Mouse (Mus musculus) stomach, postnatal 0 days (tissue): ENCODE data around the gene Arf3. TPM values are rescaled to one million over a fixed set of nuclear protein-coding genes. Genes with fewer than 3 reads are reported as not detected.

ENCODE experiments used
- ATAC-seq: fragments of 200-750 bp; cut with Nextera tagmentation; 2 replicates; pipeline ENCODE4 v1.8.0; 2017; ENCODE audit not compliant: low FRiP score, low TSS enrichment
- DNase-seq: peaks from one replicate; pipeline ENCODE4 v3.0.0-alpha.2; 2016; ENCODE audit warnings: low spot score
- H3K27ac ChIP-seq: fragments of 300-500 bp; sonication (generic); replicated peaks from 2 replicates; pipeline ENCODE4 v1.5.1; 2014; ENCODE audit warnings: mild to moderate bottlenecking, control low read depth
- H3K27me3 ChIP-seq: fragments of 300-500 bp; sonication (generic); 2 replicates; pipeline ENCODE4 v1.6.1; 2014; ENCODE audit warnings: low read length; ENCODE audit not compliant: control insufficient read depth, insufficient read depth
- H3K36me3 ChIP-seq: fragments of 300-500 bp; sonication (generic); 2 replicates; pipeline ENCODE4 v1.6.1; 2014; ENCODE audit warnings: low read length, mixed read lengths; ENCODE audit not compliant: control insufficient read depth, insufficient read depth
- H3K4me1 ChIP-seq: fragments of 300-500 bp; sonication (generic); replicated peaks from 2 replicates; pipeline ENCODE4 v1.6.1; 2014; ENCODE audit warnings: antibody characterized with exemption; ENCODE audit not compliant: control insufficient read depth, insufficient read depth
- H3K4me2 ChIP-seq: fragments of 300-500 bp; sonication (generic); replicated peaks from 2 replicates; pipeline ENCODE4 v1.6.1; 2014; ENCODE audit warnings: low read depth, mild to moderate bottlenecking, control low read depth, moderate library complexity
- H3K4me3 ChIP-seq: fragments of 300-500 bp; sonication (generic); 2 replicates; pipeline ENCODE4 v1.5.1; 2014; ENCODE audit warnings: low read depth, low read length, control low read depth
- H3K9ac ChIP-seq: fragments of 300-500 bp; sonication (generic); 2 replicates; pipeline ENCODE4 v1.6.1; 2014; ENCODE audit warnings: mild to moderate bottlenecking, low read length, control low read depth, mixed read lengths
- H3K9me3 ChIP-seq: fragments of 300-500 bp; sonication (generic); 2 replicates; pipeline ENCODE4 v1.6.1; 2016; ENCODE audit warnings: low read length; ENCODE audit not compliant: control insufficient read depth
- CTCF ChIP-seq: IDR thresholded peaks from 2 replicates; pipeline ENCODE4 v1.5.1; 2016; ENCODE audit warnings: antibody characterized with exemption, low read depth, mild to moderate bottlenecking, moderate library complexity
- EP300 ChIP-seq: optimal IDR thresholded peaks from 2 replicates; pipeline ENCODE3; 2016; ENCODE audit warnings: antibody characterized with exemption
- WGBS: fragments of 180-500 bp; shearing (Covaris S2); extraction: QIAGEN DNeasy Blood & Tissue Kit; methylation state at CpG from one replicate; pipeline ENCODE4 v1.1.7; 2014; 5-methylcytosine and 5-hydroxymethylcytosine counted together
- polyA plus RNA-seq: library from polyadenylated mRNA; unstranded; fragments of >200 nt; fragmentation: Nextera tagmentation; extraction: Ambion mirVana; gene quantifications from 2 replicates; pipeline ENCODE4 v1.2.1, GENCODE M21; 2015

Gene Arf3
- polyA plus RNA-seq, 1 experiment from 2014 or later = 29.5 TPM

- no peak overlapping the region for H3K4me3 ChIP-seq
- no peaks in the 10 kb centered on the region for H3K36me3 ChIP-seq
- no peak overlapping the region for H3K27ac ChIP-seq
- DNase-seq (no peak), ATAC-seq (no peak)
- TF ChIP-seq EP300 = no peak
- TF ChIP-seq CTCF = no peak
- no peaks in the 10 kb centered on the region for H3K27me3 ChIP-seq
- H3K4me2 ChIP-seq = no peak overlapping the region
- WGBS = 62% methylated on average over 16 of the region's 16 CpGs
- no peaks in the 10 kb centered on the region for H3K4me1 ChIP-seq
- no peak overlapping the region for H3K9ac ChIP-seq
- H3K9me3 ChIP-seq = no peaks in the 10 kb centered on the region
These were observed 45.7 kb downstream of the Arf3 start for GRCm38 (mm10) chr15:98717301-98717700.

- H3K36me3 ChIP-seq = no peaks in the 10 kb centered on the region
- 63% methylated on average over 5 of the region's 5 CpGs for WGBS
These were observed 48.8 kb downstream of the Arf3 start for GRCm38 (mm10) chr15:98714230-98714652.

GRCm38 (mm10) chr15:98710442-98710841 lies 52.6 kb downstream of the Arf3 start:
- Histone ChIP-seq H3K9me3 (no peaks in the 10 kb centered on the region), H3K27ac (no peak overlapping the region), H3K36me3 (no peaks in the 10 kb centered on the region), H3K4me3 (no peak overlapping the region), H3K27me3 (no peaks in the 10 kb centered on the region), H3K9ac (no peak overlapping the region), H3K4me1 (no peaks in the 10 kb centered on the region), H3K4me2 (no peak overlapping the region)
- TF ChIP-seq EP300 = no peak
- TF ChIP-seq CTCF = peak; percentile 85
- peak; percentile 31; the same call in 1 of the 2 replicates for ATAC-seq
- peak; percentile 79 for DNase-seq
- WGBS = 17% methylated on average over 9 of the region's 9 CpGs

More at GRCm38 (mm10) chr15:98714230-98714652, 48.8 kb downstream of the Arf3 start:
- no peak for TF ChIP-seq CTCF
- no peak for TF ChIP-seq EP300
- Histone ChIP-seq H3K9me3 (no peaks in the 10 kb centered on the region), H3K9ac (no peak overlapping the region), H3K27ac (no peak overlapping the region), H3K4me2 (no peak overlapping the region), H3K4me3 (no peak overlapping the region), H3K27me3 (no peaks in the 10 kb centered on the region), H3K4me1 (no peaks in the 10 kb centered on the region)
- no peak for DNase-seq
- ATAC-seq = peak; percentile 64

GRCm38 (mm10) chr15:98707766-98708372 lies 55.1 kb downstream of the Arf3 start, which contains the start of gene Ccdc65:
TSS of gene Ccdc65 (plus strand) at chr15:98708207.
- peak within 1 kb of the TSS; percentile 33 for H3K4me3 ChIP-seq
- no peak for TF ChIP-seq EP300
- TF ChIP-seq CTCF = peak; percentile 87
- H3K36me3 ChIP-seq = no peaks in the 10 kb centered on the region
- ATAC-seq (peak; percentile 86), DNase-seq (peak; percentile 88)
- H3K27ac ChIP-seq = no peak within 1 kb of the TSS
- H3K9me3 ChIP-seq = no peaks in the 10 kb centered on the region
- H3K4me2 ChIP-seq = peak within 1 kb of the TSS; percentile 51
- H3K9ac ChIP-seq = 0 out of 2 replicates have a peak within 1 kb of the TSS, but pooled peaks have one; percentile 38
- 21% methylated on average over 16 of the region's 16 CpGs for WGBS
- H3K4me1 ChIP-seq = no peaks in the 10 kb centered on the region
- H3K27me3 ChIP-seq = no peaks in the 10 kb centered on the region

GRCm38 (mm10) chr15:98704312-98704711 lies 58.7 kb downstream of the Arf3 start:
- TF ChIP-seq EP300 (no peak), CTCF (no peak)
- no peak overlapping the region for H3K4me3 ChIP-seq
- H3K4me1 ChIP-seq = no peaks in the 10 kb centered on the region
- 49% methylated on average over 9 of the region's 9 CpGs for WGBS
- no peaks in the 10 kb centered on the region for H3K36me3 ChIP-seq
- H3K4me2 ChIP-seq = no peak overlapping the region
- ATAC-seq = no peak
- no peaks in the 10 kb centered on the region for H3K9me3 ChIP-seq
- no peak overlapping the region for H3K9ac ChIP-seq
- DNase-seq = no peak
- H3K27me3 ChIP-seq = 0 out of 2 replicates have a peak, but pooled peaks cover 2% of the 10 kb centered on the region
- H3K27ac ChIP-seq = no peak overlapping the region

GRCm38 (mm10) chr15:98699190-98700105 lies 63.6 kb downstream of the Arf3 start:
- no peaks in the 10 kb centered on the region for H3K36me3 ChIP-seq
- peak; percentile 91 for DNase-seq
- H3K27me3 ChIP-seq = 0 out of 2 replicates have a peak, but pooled peaks cover 2% of the 10 kb centered on the region
- peak overlapping the region; percentile 52 for H3K4me2 ChIP-seq
- peak; percentile 88 for ATAC-seq
- H3K4me1 ChIP-seq = no peaks in the 10 kb centered on the region
- no peak overlapping the region for H3K9ac ChIP-seq
- no peaks in the 10 kb centered on the region for H3K9me3 ChIP-seq
- TF ChIP-seq EP300 (no peak), CTCF (peak; percentile 98)
- H3K4me3 ChIP-seq = peak overlapping the region; percentile 15; the same call in 1 of the 2 replicates
- H3K27ac ChIP-seq = no peak overlapping the region
- WGBS = 4% methylated on average over 40 of the region's 40 CpGs
